Mouse (Mus musculus): ENCODE data around the gene Pik3c2g. TPM values are rescaled to one million over a fixed set of nuclear protein-coding genes. Genes with fewer than 3 reads are reported as not detected.

Pik3c2g gene
- polyA plus RNA-seq, 1 experiment: not detected

DNA sequence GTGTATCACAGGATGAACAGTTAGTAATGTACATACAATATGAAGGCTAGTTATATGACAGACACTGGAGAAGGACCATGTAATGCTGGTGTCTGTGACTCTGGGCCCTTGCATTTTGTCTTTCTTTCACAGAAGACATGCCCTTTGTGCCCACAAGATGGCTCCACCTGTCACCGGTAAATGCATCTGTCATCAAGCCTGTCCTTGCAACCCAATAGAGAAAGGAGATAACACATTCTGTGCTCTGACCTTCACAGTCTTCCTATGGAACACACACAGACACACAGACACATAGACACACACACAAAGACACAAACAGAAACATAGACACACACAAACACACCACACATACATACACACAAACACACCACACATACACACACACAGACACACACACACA, 75.4 kb downstream of the Pik3c2g start:
- no peaks in the 10 kb centered on the region for H3K9me3 ChIP-seq (replicated peaks; ENCODE audit: control insufficient read depth, insufficient read depth, low read length, poor library complexity, severe bottlenecking)
- no peaks in the 10 kb centered on the region for H3K27me3 ChIP-seq (ENCODE audit: control insufficient read depth, insufficient read depth, low read length, poor library complexity, severe bottlenecking)
- H3K4me3 ChIP-seq (ENCODE audit: low read depth, low read length): no peak overlapping the region
- TF ChIP-seq CTCF (IDR thresholded peaks at IDR 0.05; ENCODE audit: low read depth, low read length) (no peak), POLR2A (IDR thresholded peaks at IDR 0.05; ENCODE audit: insufficient read depth, low read length) (no peak), EP300 (IDR thresholded peaks at IDR 0.05; ENCODE audit: insufficient read depth, low read depth, low read length) (no peak)
- H3K27ac ChIP-seq (ENCODE audit: insufficient read depth, low read length): no peak overlapping the region
- H3K36me3 ChIP-seq (ENCODE audit: control insufficient read depth, insufficient read depth, low read length, poor library complexity, severe bottlenecking): no peaks in the 10 kb centered on the region
- no peak overlapping the region for H3K9ac ChIP-seq (ENCODE audit: low read depth, poor library complexity, severe bottlenecking)
- H3K4me1 ChIP-seq (ENCODE audit: control insufficient read depth, insufficient read depth, low read length): no peaks in the 10 kb centered on the region

DNA sequence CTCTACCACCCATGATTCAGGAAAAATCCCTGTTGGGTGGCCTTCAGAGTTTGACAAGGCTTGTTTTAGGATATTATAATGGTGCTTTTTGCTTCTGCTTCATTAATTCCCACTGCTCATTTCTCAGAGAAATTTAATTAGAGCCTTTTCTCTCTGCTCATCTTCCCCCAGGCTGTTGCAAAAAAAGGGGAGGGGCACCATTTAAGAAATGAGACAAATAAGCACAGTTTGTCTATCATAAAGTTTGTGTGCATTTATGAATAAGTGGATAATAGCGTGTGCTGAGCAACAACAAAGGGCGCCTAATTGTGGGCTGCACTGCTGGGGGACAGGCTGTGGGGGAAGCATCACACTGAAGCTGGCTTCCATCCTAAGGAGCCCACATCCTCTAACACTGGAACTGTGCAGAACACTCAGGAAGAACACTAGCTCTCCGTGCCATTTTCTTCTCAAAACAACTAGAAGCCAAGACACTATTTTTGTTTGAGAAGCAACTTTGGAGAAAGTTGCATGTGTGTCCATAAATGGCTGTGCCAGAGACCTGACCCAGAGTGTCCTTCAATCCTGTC, 131.5 kb downstream of the Pik3c2g start:
- no peaks in the 10 kb centered on the region; the same call in 1 of the 2 replicates for H3K27me3 ChIP-seq (ENCODE audit: control insufficient read depth, insufficient read depth, low read length, poor library complexity, severe bottlenecking)
- no peak overlapping the region for H3K9ac ChIP-seq (ENCODE audit: low read depth, poor library complexity, severe bottlenecking)
- no peak overlapping the region for H3K27ac ChIP-seq (ENCODE audit: insufficient read depth, low read length)
- no peaks in the 10 kb centered on the region for H3K4me1 ChIP-seq (ENCODE audit: control insufficient read depth, insufficient read depth, low read length)
- no peak overlapping the region for H3K4me3 ChIP-seq (ENCODE audit: low read depth, low read length)
- no peaks in the 10 kb centered on the region for H3K36me3 ChIP-seq (ENCODE audit: control insufficient read depth, insufficient read depth, low read length, poor library complexity, severe bottlenecking)
- TF ChIP-seq EP300 (IDR thresholded peaks at IDR 0.05; ENCODE audit: insufficient read depth, low read depth, low read length) (no peak), POLR2A (IDR thresholded peaks at IDR 0.05; ENCODE audit: insufficient read depth, low read length) (no peak), CTCF (IDR thresholded peaks at IDR 0.05; ENCODE audit: low read depth, low read length) (no peak)
- no peaks in the 10 kb centered on the region for H3K9me3 ChIP-seq (replicated peaks; ENCODE audit: control insufficient read depth, insufficient read depth, low read length, poor library complexity, severe bottlenecking)

DNA sequence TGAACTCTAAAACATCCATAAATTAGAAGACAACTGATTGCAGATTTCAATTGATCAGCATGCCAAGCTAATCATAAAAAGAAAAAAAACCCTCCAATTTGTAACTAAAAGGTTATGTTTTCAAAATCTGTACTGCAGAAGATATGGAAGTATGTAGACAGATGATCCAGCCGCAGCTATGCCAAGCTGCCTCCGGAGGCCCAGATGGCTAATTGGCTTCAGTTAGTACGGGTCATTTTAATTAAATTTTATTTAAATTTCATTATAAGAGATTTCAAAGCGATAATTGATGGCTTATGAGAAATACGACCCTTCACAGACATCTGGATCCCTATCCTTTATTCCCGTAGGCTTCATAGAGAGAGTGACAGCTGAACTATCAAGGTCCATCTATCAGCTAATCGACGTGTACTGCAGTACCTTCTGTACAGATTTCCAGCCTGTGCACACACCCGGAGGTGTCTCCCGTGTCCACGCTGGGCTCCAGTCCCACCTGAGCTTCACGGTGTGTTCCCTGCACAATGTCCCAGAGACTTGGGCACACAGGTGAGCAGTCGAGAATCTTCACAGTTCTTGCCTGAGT, 132.7 kb downstream of the Pik3c2g start:
- Histone ChIP-seq H3K27ac (ENCODE audit: insufficient read depth, low read length) (no peak overlapping the region), H3K9me3 (replicated peaks; ENCODE audit: control insufficient read depth, insufficient read depth, low read length, poor library complexity, severe bottlenecking) (no peaks in the 10 kb centered on the region), H3K36me3 (ENCODE audit: control insufficient read depth, insufficient read depth, low read length, poor library complexity, severe bottlenecking) (no peaks in the 10 kb centered on the region), H3K9ac (ENCODE audit: low read depth, poor library complexity, severe bottlenecking) (no peak overlapping the region), H3K4me1 (ENCODE audit: control insufficient read depth, insufficient read depth, low read length) (no peaks in the 10 kb centered on the region), H3K27me3 (ENCODE audit: control insufficient read depth, insufficient read depth, low read length, poor library complexity, severe bottlenecking) (no peaks in the 10 kb centered on the region; the same call in 1 of the 2 replicates), H3K4me3 (ENCODE audit: low read depth, low read length) (no peak overlapping the region)
- TF ChIP-seq EP300 (IDR thresholded peaks at IDR 0.05; ENCODE audit: insufficient read depth, low read depth, low read length) (no peak), CTCF (IDR thresholded peaks at IDR 0.05; ENCODE audit: low read depth, low read length) (no peak), POLR2A (IDR thresholded peaks at IDR 0.05; ENCODE audit: insufficient read depth, low read length) (no peak)

DNA sequence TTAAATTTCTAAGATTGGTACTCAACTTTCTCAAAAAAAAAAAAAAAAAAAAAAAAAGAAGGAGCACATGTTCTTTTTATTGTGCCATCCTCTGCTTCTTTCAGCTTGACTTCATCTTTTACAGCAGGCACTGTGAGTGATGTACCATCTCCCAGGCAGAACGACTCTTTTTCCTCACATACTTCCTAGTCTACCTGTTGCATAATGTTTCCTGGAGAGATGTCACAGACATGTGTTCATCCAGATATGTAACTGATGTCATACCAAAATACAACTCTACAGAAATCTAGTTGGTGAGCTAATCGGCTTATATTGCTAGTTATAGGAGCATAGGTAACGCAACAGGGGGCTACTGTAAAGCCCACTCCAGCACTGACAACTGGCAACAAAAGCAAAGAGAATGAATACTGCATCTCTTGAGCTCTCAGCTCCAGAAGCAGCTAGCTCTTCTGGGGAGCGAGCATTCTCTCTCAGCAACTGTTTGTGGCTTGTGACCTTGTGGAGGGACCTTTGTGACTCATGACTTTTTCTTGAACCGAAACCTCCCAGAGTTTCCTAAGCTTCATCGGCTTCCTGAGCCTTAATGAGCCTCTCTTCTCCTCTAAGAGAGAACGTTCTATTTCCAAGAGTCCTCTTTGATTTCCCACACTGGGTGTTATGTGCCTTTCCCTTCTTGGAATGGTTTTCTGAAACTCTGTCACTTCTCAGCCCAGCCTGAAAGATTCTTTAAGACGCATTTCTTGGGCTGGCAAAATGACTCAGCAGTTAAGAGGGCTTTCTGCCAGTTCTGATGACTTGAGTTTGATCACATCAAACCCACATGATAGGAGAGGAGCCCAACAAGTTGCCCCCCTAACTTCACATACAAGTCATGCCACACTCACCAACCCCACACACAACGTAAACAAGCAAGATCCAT, 148.9 kb downstream of the Pik3c2g start:
- Histone ChIP-seq H3K4me1 (ENCODE audit: control insufficient read depth, insufficient read depth, low read length) (no peaks in the 10 kb centered on the region), H3K9ac (ENCODE audit: low read depth, poor library complexity, severe bottlenecking) (no peak overlapping the region), H3K27ac (ENCODE audit: insufficient read depth, low read length) (no peak overlapping the region), H3K4me3 (ENCODE audit: low read depth, low read length) (no peak overlapping the region), H3K9me3 (replicated peaks; ENCODE audit: control insufficient read depth, insufficient read depth, low read length, poor library complexity, severe bottlenecking) (peaks cover 7% of the 10 kb centered on the region; the same call in 1 of the 2 replicates), H3K36me3 (ENCODE audit: control insufficient read depth, insufficient read depth, low read length, poor library complexity, severe bottlenecking) (no peaks in the 10 kb centered on the region), H3K27me3 (ENCODE audit: control insufficient read depth, insufficient read depth, low read length, poor library complexity, severe bottlenecking) (no peaks in the 10 kb centered on the region)
- TF ChIP-seq CTCF (IDR thresholded peaks at IDR 0.05; ENCODE audit: low read depth, low read length) (no peak), POLR2A (IDR thresholded peaks at IDR 0.05; ENCODE audit: insufficient read depth, low read length) (no peak), EP300 (IDR thresholded peaks at IDR 0.05; ENCODE audit: insufficient read depth, low read depth, low read length) (no peak)

DNA sequence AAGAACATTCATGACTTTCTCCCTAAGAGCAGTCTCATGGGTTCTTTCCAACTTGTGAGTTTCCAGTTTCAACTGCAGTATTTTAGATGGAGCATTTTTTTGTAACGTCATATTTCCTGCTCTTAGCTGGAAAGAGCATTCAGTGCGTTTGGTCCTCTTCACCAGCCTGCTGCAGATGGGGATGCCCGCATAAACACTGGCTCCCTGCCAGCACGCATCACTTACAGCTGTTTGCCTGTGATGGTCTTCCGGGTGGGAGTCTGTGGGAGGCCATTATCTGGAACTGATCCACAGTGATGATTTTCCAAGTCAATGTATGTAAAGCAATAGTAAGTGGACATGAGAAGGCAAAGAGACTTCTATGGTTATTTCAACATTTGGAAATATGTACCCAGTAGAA, 151.3 kb downstream of the Pik3c2g start:
- H3K9me3 ChIP-seq (replicated peaks; ENCODE audit: control insufficient read depth, insufficient read depth, low read length, poor library complexity, severe bottlenecking): peaks cover 7% of the 10 kb centered on the region; the same call in 1 of the 2 replicates
- no peaks in the 10 kb centered on the region for H3K27me3 ChIP-seq (ENCODE audit: control insufficient read depth, insufficient read depth, low read length, poor library complexity, severe bottlenecking)
- no peak overlapping the region for H3K27ac ChIP-seq (ENCODE audit: insufficient read depth, low read length)
- no peak overlapping the region for H3K9ac ChIP-seq (ENCODE audit: low read depth, poor library complexity, severe bottlenecking)
- no peaks in the 10 kb centered on the region for H3K36me3 ChIP-seq (ENCODE audit: control insufficient read depth, insufficient read depth, low read length, poor library complexity, severe bottlenecking)
- no peaks in the 10 kb centered on the region for H3K4me1 ChIP-seq (ENCODE audit: control insufficient read depth, insufficient read depth, low read length)
- H3K4me3 ChIP-seq (ENCODE audit: low read depth, low read length): no peak overlapping the region
- TF ChIP-seq EP300 (IDR thresholded peaks at IDR 0.05; ENCODE audit: insufficient read depth, low read depth, low read length): no peak
- TF ChIP-seq POLR2A (IDR thresholded peaks at IDR 0.05; ENCODE audit: insufficient read depth, low read length): no peak
- no peak for TF ChIP-seq CTCF (IDR thresholded peaks at IDR 0.05; ENCODE audit: low read depth, low read length)
